Mouse (Mus musculus) CH12.LX (cell line): ENCODE measurements around the gene Sh3rf1. TPM values are rescaled to one million over a fixed set of nuclear protein-coding genes. Genes with fewer than 3 reads are reported as not detected.

Source experiments
- DNase-seq: peaks from one replicate; pipeline ENCODE4 v3.0.0-alpha.2; 2013; ENCODE audit errors: extremely low read depth
- H3K27ac ChIP-seq: 2 replicates; pipeline ENCODE4 v1.5.1; 2012; ENCODE audit warnings: low read depth, mild to moderate bottlenecking, control low read depth, moderate library complexity; ENCODE audit not compliant: insufficient read depth
- H3K27me3 ChIP-seq: replicated peaks from 2 replicates; pipeline ENCODE3; 2012; ENCODE audit warnings: inconsistent platforms
- H3K36me3 ChIP-seq, 2 experiments: replicated peaks in 1 of 2; 2 replicates each; pipeline versions ENCODE3 to v1.6.1; 2012; ENCODE audit warnings: inconsistent platforms in 1 of 2, low read length in 1 of 2, mild to moderate bottlenecking in 1 of 2, mixed read lengths in 1 of 2, moderate library complexity in 1 of 2; ENCODE audit not compliant: control insufficient read depth in 1 of 2, insufficient read depth in 1 of 2
- H3K4me1 ChIP-seq, 2 experiments: 2 replicates each; pipeline ENCODE4 v1.6.1; 2012; ENCODE audit warnings: inconsistent platforms in 1 of 2, moderate library complexity in 1 of 2; ENCODE audit not compliant: insufficient read depth in 2 of 2, control insufficient read depth in 1 of 2
- H3K4me2 ChIP-seq: 2 replicates; pipeline ENCODE4 v1.6.1; 2012; ENCODE audit warnings: low read depth, mild to moderate bottlenecking, control low read depth; ENCODE audit not compliant: poor library complexity, insufficient read depth, severe bottlenecking
- H3K4me3 ChIP-seq, 3 experiments: fragments of 150-350 bp in 1 of 3; sonication (generic) in 1 of 3; replicated peaks in 1 of 3; 2 replicates each; pipeline versions ENCODE3 to v1.5.1; 2011 to 2012; ENCODE audit warnings: low read depth in 2 of 3, low read length in 2 of 3, mild to moderate bottlenecking in 2 of 3, moderate library complexity in 2 of 3, control low read depth in 1 of 3, improper control_type of control experiment in 1 of 3, inconsistent platforms in 1 of 3, mixed read lengths in 1 of 3; ENCODE audit not compliant: poor library complexity in 1 of 3
- H3K79me2 ChIP-seq: replicated peaks from 2 replicates; pipeline ENCODE4 v1.6.1; 2012; ENCODE audit warnings: mild to moderate bottlenecking, moderate library complexity; ENCODE audit not compliant: control insufficient read depth, poor library complexity, insufficient read depth, severe bottlenecking; ENCODE audit errors: extremely low read depth
- H3K9ac ChIP-seq: 2 replicates; pipeline ENCODE4 v1.6.1; 2012; ENCODE audit warnings: low read depth, mild to moderate bottlenecking, control low read depth, moderate library complexity; ENCODE audit not compliant: insufficient read depth
- H3K9me3 ChIP-seq: replicated peaks from 2 replicates; pipeline ENCODE3; 2012; ENCODE audit warnings: low read length, inconsistent platforms, mixed read lengths
- E2F4 ChIP-seq: IDR thresholded peaks from 2 replicates; pipeline ENCODE4 v1.6.1; 2011; ENCODE audit warnings: low read depth, low read length, improper control_type of control experiment; ENCODE audit not compliant: insufficient replicate concordance
- ETS1 ChIP-seq: conservative IDR thresholded peaks from 2 replicates; pipeline ENCODE4 v1.6.1; 2012; ENCODE audit warnings: low read depth, mild to moderate bottlenecking, inconsistent platforms, low read length, improper control_type of control experiment, moderate library complexity
- GABPA ChIP-seq: IDR thresholded peaks from 2 replicates; pipeline ENCODE4 v1.6.1; 2012; ENCODE audit warnings: low read depth, low read length, improper control_type of control experiment, inconsistent platforms; ENCODE audit not compliant: insufficient replicate concordance
- HCFC1 ChIP-seq: IDR thresholded peaks from 2 replicates; pipeline ENCODE4 v1.6.1; 2012; ENCODE audit warnings: low read depth, mild to moderate bottlenecking, inconsistent platforms, low read length, improper control_type of control experiment
- IRF4 ChIP-seq: IDR thresholded peaks from 2 replicates; pipeline ENCODE4 v1.6.1; 2014; ENCODE audit warnings: low read depth, mild to moderate bottlenecking, inconsistent platforms, low read length, improper control_type of control experiment
- MEF2A ChIP-seq: IDR thresholded peaks from 2 replicates; pipeline ENCODE4 v1.6.1; 2014; ENCODE audit warnings: low read depth, mild to moderate bottlenecking, inconsistent platforms, low read length, improper control_type of control experiment, borderline replicate concordance
- MYC ChIP-seq: IDR thresholded peaks from 2 replicates; pipeline ENCODE4 v1.6.1; 2011; ENCODE audit warnings: low read depth, mild to moderate bottlenecking, improper control_type of control experiment, low read length
- NELFE ChIP-seq: IDR thresholded peaks from 2 replicates; pipeline ENCODE4 v1.6.1; 2011; ENCODE audit warnings: low read depth, low read length, improper control_type of control experiment
- NRF1 ChIP-seq: IDR thresholded peaks from 2 replicates; pipeline ENCODE4 v1.6.1; 2014; ENCODE audit warnings: low read depth, mild to moderate bottlenecking, inconsistent platforms, low read length, improper control_type of control experiment, moderate library complexity
- PAX5 ChIP-seq: IDR thresholded peaks from 2 replicates; pipeline ENCODE4 v1.6.1; 2012; ENCODE audit warnings: low read length, inconsistent platforms, mixed read lengths
- POLR2A ChIP-seq: IDR thresholded peaks from 2 replicates; pipeline ENCODE4 v1.6.1; 2011; ENCODE audit warnings: low read depth, mild to moderate bottlenecking, improper control_type of control experiment, low read length
- SIN3A ChIP-seq: IDR thresholded peaks from 2 replicates; pipeline ENCODE4 v1.6.1; 2012; ENCODE audit warnings: low read length, improper control_type of control experiment, inconsistent platforms
- TBP ChIP-seq: conservative IDR thresholded peaks from 2 replicates; pipeline ENCODE4 v1.6.1; 2011; ENCODE audit warnings: low read depth, low read length, improper control_type of control experiment
- UBTF ChIP-seq: IDR thresholded peaks from 2 replicates; pipeline ENCODE4 v1.6.1; 2012; ENCODE audit warnings: low read depth, mild to moderate bottlenecking, inconsistent platforms, low read length, improper control_type of control experiment, moderate library complexity
- USF2 ChIP-seq: conservative IDR thresholded peaks from 2 replicates; pipeline ENCODE4 v1.6.1; 2011; ENCODE audit warnings: low read depth, low read length, improper control_type of control experiment
- ZC3H11A ChIP-seq: IDR thresholded peaks from 2 replicates; pipeline ENCODE4 v1.6.1; 2012; ENCODE audit warnings: low read depth, mild to moderate bottlenecking, inconsistent platforms, low read length, improper control_type of control experiment
- dilution Hi-C: fragments of 300-500 bp; cut with MboI; formaldehyde crosslinking; loops from 2 replicates; pipeline ENCODE4 v1.14.3; 2020; ENCODE audit warnings: low sequenced_read_pairs; ENCODE audit not compliant: extremely low pct_unique_long_range_greater_than_20kb, extremely low pct_ligation_motif_present
- in situ Hi-C: fragments of 300-500 bp; cut with MboI; formaldehyde crosslinking; loops from 3 replicates; pipeline ENCODE4 v1.14.3; 2019; ENCODE audit warnings: low sequenced_read_pairs, low pct_ligation_motif_present, low pct_unique_long_range_greater_than_20kb, mixed read lengths
- polyA plus RNA-seq: library from polyadenylated mRNA; unstranded; fragments of >175 nt; gene quantifications from 2 replicates; pipeline ENCODE4 v1.2.1, GENCODE M21; 2012; ENCODE audit warnings: low read depth; ENCODE audit not compliant: insufficient read length
- total RNA-seq, 2 experiments: library from RNA; depleted of rRNA; stranded (reverse); fragments of 300-350 nt in 1 of 2; fragments of >200 nt in 1 of 2; gene quantifications; 2 replicates each; pipeline ENCODE4 v1.2.3; 2012 to 2014

Sh3rf1 gene
- total and polyA plus RNA-seq, 3 experiments, result 6.0 to 16.8 (median 10.6) TPM

- H3K27me3 ChIP-seq, result no peaks in the 10 kb centered on the region
- TF ChIP-seq HCFC1 (no peak), UBTF (no peak), SIN3A (no peak), NELFE (no peak), TBP (no peak), E2F4 (no peak), GABPA (no peak), MYC (no peak), MEF2A (no peak), NRF1 (no peak), IRF4 (no peak), PAX5 (no peak), ETS1 (no peak), ZC3H11A (no peak), USF2 (no peak)
- peaks cover 6 to 47% of the 10 kb centered on the region in 2 experiments for H3K36me3 ChIP-seq
- peaks cover 0 to 11% of the 10 kb centered on the region in 2 experiments; a peak in 2 of 4 replicates for H3K4me1 ChIP-seq
- no peak for DNase-seq
- no peaks in the 10 kb centered on the region for H3K9me3 ChIP-seq
- H3K4me3 ChIP-seq, result no peak overlapping the region
- H3K27ac ChIP-seq, result no peak overlapping the region
- H3K4me2 ChIP-seq, result no peak overlapping the region
- no peak overlapping the region for H3K9ac ChIP-seq
- dilution Hi-C loops, result no loop called here
- in situ Hi-C loops, result no loop called here
- no peaks in the 10 kb centered on the region for H3K79me2 ChIP-seq
Measured at GRCm38 (mm10) chr8:61339629-61340028, 116.0 kb downstream of the Sh3rf1 start.

GRCm38 (mm10) chr8:61340283-61340984 is 116.8 kb downstream of the Sh3rf1 start:
- no peak overlapping the region for H3K4me3 ChIP-seq
- H3K9ac ChIP-seq, result no peak overlapping the region
- dilution Hi-C loops, result no loop called here
- no peak overlapping the region for H3K4me2 ChIP-seq
- no peaks in the 10 kb centered on the region for H3K79me2 ChIP-seq
- H3K27ac ChIP-seq, result no peak overlapping the region
- TF ChIP-seq MEF2A (no peak), HCFC1 (no peak), POLR2A (no peak), TBP (no peak), PAX5 (no peak), E2F4 (no peak)
- peaks cover 0 to 11% of the 10 kb centered on the region in 2 experiments; a peak in 2 of 4 replicates for H3K4me1 ChIP-seq
- peaks cover 4 to 42% of the 10 kb centered on the region in 2 experiments for H3K36me3 ChIP-seq
- no peaks in the 10 kb centered on the region for H3K27me3 ChIP-seq
- H3K9me3 ChIP-seq, result no peaks in the 10 kb centered on the region
- no peak for DNase-seq
- in situ Hi-C loops, result no loop called here
